In the genomic region with DNA sequence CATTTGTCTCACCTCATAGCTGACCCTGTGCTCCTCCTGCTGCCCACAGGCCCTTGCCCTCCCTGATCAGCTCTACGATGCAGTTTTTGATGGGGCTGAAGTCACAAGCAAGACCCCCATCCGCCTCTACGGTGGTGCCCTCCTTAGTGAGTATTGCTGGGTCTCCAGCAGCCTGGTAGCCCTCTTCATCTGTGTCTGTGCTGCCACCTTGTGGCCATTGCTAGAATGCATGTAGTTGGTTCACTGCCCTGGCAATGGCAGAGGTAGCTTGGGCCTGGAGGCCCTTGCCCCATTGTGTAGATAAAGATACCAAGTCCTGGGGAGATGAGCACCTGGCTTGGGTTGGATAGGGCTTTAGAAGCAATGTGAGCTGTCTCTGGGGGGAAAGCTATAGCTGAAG, we compare ENCODE assay signal across 9 mouse cellular contexts. TPM values are rescaled to one million over a fixed set of nuclear protein-coding genes. Genes with fewer than 3 reads are reported as not detected.
DNase-seq lines count a peak whose midpoint lies in the region; ATAC-seq and TF ChIP-seq lines count a peak whose summit lies in the region.
"Had no signal": no experiment of that assay in that cellular context is flagged by ENCODE, and none has a peak within 500 bp of the region (broad histone marks: within the 10 kb centered on the region; RNA-seq: fewer than 3 reads in every experiment).

No protein-coding gene starts in this region.

- TF ChIP-seq EP300 in lung, postnatal 0 days (IDR thresholded peaks at IDR 0.05): no peak

- TF ChIP-seq POLR2A in cerebellum, adult 2 months (IDR thresholded peaks at IDR 0.05; ENCODE audit: borderline replicate concordance, insufficient read depth, low read length): no peak

- no peaks in the 10 kb centered on the region for H3K9me3 ChIP-seq in hindbrain, embryonic 13.5 days
- H3K9me3 ChIP-seq in lung, postnatal 0 days (ENCODE audit: low read length): no peaks in the 10 kb centered on the region
- H3K9me3 ChIP-seq: limb, embryonic 12.5 days had no signal

- no peak overlapping the region for H3K27ac ChIP-seq in cerebellum, adult 2 months (ENCODE audit: insufficient read depth, low read length)
- no peak overlapping the region for H3K27ac ChIP-seq in hindbrain, embryonic 13.5 days
- H3K27ac ChIP-seq in lung, postnatal 0 days (ENCODE audit: low read length): no peak overlapping the region
- H3K27ac ChIP-seq: limb, embryonic 12.5 days had no signal

- WGBS in cerebellum, adult 2 months: 4% methylated on average over 3 of the region's 3 CpGs
- WGBS in hindbrain, embryonic 13.5 days: 18% methylated on average over 3 of the region's 3 CpGs
- WGBS in lung, postnatal 0 days: 10% methylated on average over 3 of the region's 3 CpGs

- peak; percentile 46 for ATAC-seq in hindbrain, embryonic 13.5 days (ENCODE audit: low FRiP score)
- peak; percentile 61 for ATAC-seq in lung, postnatal 0 days

- peak; percentile 91 for DNase-seq in MN1 (ENCODE audit: low spot score)
- DNase-seq in cerebellum, adult 2 months: peak; percentile 87 to 97
- DNase-seq in frontal cortex, adult 2 months (ENCODE audit: extremely low spot score in 1 of 2, low spot score in 1 of 2): peak; percentile 74 to 98
- peak; percentile 83 for DNase-seq in layer of hippocampus, adult 9-11 months
- peak; percentile 77 for DNase-seq in lung, postnatal 0 days (ENCODE audit: low spot score)
- DNase-seq in ovary, postnatal 14 days (ENCODE audit: low spot score): peak; percentile 98
- DNase-seq in thymus, postnatal 14 days: peak; percentile 97

- H3K4me2 ChIP-seq in hindbrain, embryonic 13.5 days: no peak overlapping the region
- no peak overlapping the region for H3K4me2 ChIP-seq in lung, postnatal 0 days (replicated peaks; ENCODE audit: low read depth, low read length)
- H3K4me2 ChIP-seq: limb, embryonic 12.5 days had no signal

- peaks cover 17% of the 10 kb centered on the region for H3K4me1 ChIP-seq in cerebellum, adult 2 months (ENCODE audit: control insufficient read depth, insufficient read depth, low read length)
- H3K4me1 ChIP-seq in hindbrain, embryonic 13.5 days (replicated peaks): peaks cover 77% of the 10 kb centered on the region
- H3K4me1 ChIP-seq in lung, postnatal 0 days (ENCODE audit: insufficient read depth, low read depth, low read length): no peaks in the 10 kb centered on the region

- no peak overlapping the region for H3K9ac ChIP-seq in hindbrain, embryonic 13.5 days
- no peak overlapping the region for H3K9ac ChIP-seq in lung, postnatal 0 days (replicated peaks; ENCODE audit: low read depth)
- H3K9ac ChIP-seq: limb, embryonic 12.5 days had no signal

- no peaks in the 10 kb centered on the region for H3K27me3 ChIP-seq in cerebellum, adult 2 months (ENCODE audit: control insufficient read depth, insufficient read depth, low read length)
- H3K27me3 ChIP-seq in hindbrain, embryonic 13.5 days: no peaks in the 10 kb centered on the region
- H3K27me3 ChIP-seq in lung, postnatal 0 days (replicated peaks; ENCODE audit: insufficient read depth, low read length): no peaks in the 10 kb centered on the region
- H3K27me3 ChIP-seq: limb, embryonic 12.5 days had no signal

- H3K4me3 ChIP-seq in cerebellum, adult 2 months (replicated peaks; ENCODE audit: insufficient read depth, low read depth, low read length): no peak overlapping the region
- no peak overlapping the region for H3K4me3 ChIP-seq in hindbrain, embryonic 13.5 days
- no peak overlapping the region for H3K4me3 ChIP-seq in lung, postnatal 0 days (ENCODE audit: low read depth, low read length)
- H3K4me3 ChIP-seq: limb, embryonic 12.5 days had no signal

- TF ChIP-seq CTCF in cerebellum, adult 2 months (IDR thresholded peaks at IDR 0.05; ENCODE audit: borderline replicate concordance, insufficient read depth, low read depth, low read length): peak; percentile 99
- TF ChIP-seq CTCF in lung, postnatal 0 days (IDR thresholded peaks at IDR 0.05): peak; percentile 96

- H3K36me3 ChIP-seq in hindbrain, embryonic 13.5 days: peaks cover 36% of the 10 kb centered on the region
- no peaks in the 10 kb centered on the region for H3K36me3 ChIP-seq in lung, postnatal 0 days (ENCODE audit: insufficient read depth, low read length)

RNA-seq across cellular contexts. Expression of gene Trp53i11, which starts 11.5 kb away (rescaled TPM):
- 54.5 and 59.6 TPM in 2 replicates for polyA plus RNA-seq in cerebellum, adult 2 months (2012; rRNA removed)
- 80.4 and 85.9 TPM in 2 replicates for polyA plus RNA-seq in frontal cortex, adult 2 months (2012; rRNA removed)
- 109 and 110 TPM in 2 replicates for polyA plus RNA-seq in hindbrain, embryonic 13.5 days (2015; fragmentation: Nextera tagmentation; extraction: Ambion mirVana)
- 14.8 and 21.1 TPM in 2 replicates for polyA plus RNA-seq in lung, postnatal 0 days (2015; fragmentation: Nextera tagmentation; extraction: Ambion mirVana)
